Mouse (Mus musculus): ENCODE data around the gene Sik1. TPM values are rescaled to one million over a fixed set of nuclear protein-coding genes. Genes with fewer than 3 reads are reported as not detected.

Sik1 gene
- total RNA-seq, 2 experiments from 2014 or later = 74.3 to 79.7 TPM

DNA sequence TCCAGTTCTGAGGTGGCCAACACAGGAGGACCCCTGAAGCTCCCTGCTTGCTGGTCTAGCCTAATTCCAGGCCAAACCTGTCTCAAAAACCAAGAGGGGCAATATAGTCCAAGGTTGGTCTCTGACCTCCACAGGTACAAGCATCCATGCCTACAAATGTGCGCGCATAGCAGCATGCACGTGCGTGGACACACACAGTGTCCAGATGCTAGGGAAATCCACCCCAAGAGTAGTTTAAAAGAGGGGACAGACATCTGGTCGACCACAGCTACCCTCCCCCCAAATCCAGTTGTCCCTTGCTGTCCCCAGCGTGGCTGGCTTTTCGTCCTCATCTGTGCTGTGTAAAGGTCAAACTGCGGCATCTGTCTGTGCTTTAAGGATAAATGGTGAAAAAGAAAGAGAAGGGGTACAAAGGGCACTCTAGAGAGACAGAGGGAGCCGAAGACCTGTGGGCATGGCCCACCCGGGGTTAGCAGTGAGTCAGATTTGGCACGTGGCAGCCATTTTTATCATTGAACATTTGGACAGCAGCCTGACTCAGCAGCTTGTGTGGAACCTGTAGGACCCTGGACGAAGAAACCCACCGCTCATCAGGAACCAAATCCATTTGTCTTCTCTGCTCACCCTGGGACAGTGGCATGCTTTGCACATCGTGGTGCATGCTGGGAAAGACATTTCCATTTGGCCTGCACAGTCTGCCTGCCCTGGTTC, 23.6 kb downstream of the Sik1 start:
- DNase-seq = no peak

- no peak for DNase-seq
These were observed 24.3 kb downstream of the Sik1 start for GRCm38 (mm10) chr17:31831097-31831865.

GRCm38 (mm10) chr17:31830506-31831075, 25.0 kb downstream of the Sik1 start:
- no peak for DNase-seq

DNA sequence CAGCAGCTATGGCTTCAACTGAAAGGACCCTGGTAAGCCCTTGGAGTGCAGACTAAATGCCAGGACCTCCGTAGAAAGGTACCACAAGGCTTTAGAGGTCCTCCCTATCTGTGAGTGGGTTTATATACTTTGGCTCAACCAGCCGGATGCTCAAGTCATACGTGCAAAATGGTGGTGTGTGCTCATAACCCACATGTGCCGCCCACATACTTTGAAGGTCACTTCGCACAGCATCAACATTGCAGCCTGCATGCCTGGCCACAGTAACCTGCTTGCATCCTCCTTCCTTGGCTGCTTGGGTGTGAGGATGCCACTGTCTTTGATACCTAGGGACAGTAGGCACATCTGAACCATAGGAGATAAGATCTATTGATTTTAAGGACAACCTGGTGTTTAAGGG, 26.7 kb downstream of the Sik1 start:
- no peak for DNase-seq

DNA sequence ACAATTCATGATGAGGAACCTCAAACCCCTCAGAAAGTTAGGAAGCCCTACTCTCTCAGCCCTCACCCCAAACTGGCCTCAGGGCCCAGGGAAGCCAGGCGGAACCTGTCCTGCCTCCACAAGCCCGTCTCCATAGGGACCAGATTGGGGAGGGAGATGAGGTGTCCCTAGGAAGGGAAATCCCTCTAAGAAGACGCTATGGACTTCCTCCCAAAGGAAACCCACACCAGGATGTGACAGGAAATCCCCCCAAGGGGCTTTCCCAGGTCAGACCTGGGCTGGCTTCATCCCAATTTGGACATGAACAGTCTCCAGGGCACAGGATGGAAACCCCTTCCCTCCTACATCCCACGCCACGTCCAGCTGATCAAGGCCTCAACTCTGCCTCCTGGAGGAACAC, 27.5 kb downstream of the Sik1 start:
- peak; percentile 58 for DNase-seq

- DNase-seq = peak; percentile 94
These were observed 28.4 kb downstream of the Sik1 start for GRCm38 (mm10) chr17:31827206-31827605.

DNA sequence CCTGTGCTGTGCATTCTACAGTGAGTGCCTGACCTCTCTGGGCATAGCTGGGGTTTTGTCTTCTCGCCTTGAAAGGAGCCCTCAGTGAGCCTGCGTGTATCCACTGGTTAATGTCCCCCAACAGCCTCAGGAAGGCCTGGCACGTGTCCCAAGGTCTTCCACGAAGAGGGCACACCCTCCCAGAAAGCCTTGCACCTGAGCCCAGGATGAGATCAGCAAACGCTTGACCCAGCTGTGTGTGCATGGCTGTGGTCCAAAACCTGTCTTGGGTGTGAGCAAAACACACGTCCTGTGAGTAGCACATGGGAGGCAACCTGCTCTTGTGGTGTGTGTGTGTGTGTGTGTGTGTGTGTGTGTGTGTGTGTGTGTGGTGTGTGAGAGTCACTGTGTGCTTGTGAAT, 28.9 kb downstream of the Sik1 start:
- DNase-seq = peak; percentile 80

GRCm38 (mm10) chr17:31825678-31826077, 29.9 kb downstream of the Sik1 start:
- no peak for DNase-seq

DNA sequence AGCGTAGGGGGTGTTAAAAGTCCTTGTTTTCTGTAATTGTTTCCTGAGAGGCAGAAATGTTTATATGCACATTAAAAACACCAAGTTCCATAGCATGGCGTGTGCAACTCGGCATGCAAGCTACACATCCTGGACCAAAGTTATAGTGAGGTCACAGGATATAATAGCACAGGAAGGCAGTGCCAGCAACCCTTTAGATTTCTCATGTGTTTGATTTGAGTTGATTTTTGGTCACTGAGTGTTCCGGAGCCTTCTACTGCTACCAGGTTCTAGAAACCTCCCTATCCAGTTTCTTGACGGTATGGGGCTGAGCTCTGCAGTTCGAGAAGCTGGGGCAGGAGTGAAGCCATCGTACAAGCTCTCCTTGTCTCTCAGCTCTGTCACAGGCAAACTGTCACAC, 30.8 kb downstream of the Sik1 start:
- no peak for DNase-seq

DNA sequence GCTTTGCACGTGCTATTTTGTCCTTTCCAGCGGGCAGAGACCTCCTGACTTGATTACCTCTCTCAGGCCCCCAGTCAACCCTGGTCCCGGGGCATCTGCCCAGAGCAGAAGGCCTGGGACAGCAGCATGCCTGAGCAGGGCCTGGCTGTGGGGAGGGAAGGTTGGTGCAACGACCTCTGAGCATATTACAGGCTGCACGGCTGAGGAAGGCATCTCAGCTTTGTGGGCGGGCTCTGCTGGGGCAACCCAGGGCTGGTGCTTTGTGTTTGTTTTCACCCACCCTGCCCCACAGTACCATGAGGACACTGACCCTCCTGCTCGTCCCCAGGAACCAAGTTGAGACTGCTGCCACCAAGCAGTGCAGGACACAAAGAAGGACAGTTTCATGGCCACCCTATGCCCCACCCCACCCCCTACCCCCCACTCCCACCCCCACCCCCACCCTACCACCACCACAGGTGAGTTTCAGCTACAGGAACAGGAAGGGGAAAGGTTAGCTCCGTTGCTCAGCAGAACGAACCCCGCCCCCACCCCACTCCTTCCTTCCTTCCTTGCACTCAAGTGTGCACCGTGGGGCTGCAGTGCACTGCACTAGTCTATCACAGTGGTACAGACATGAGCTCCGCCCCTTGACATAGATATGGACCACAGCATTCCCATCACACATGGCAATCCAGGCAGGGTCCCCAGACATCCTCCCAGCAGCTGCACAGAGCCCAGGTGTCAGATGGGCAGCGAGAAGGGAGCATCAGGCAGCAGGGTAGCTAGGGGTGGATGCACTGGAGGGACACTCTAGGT, 34.3 kb downstream of the Sik1 start:
- DNase-seq = no peak

DNA sequence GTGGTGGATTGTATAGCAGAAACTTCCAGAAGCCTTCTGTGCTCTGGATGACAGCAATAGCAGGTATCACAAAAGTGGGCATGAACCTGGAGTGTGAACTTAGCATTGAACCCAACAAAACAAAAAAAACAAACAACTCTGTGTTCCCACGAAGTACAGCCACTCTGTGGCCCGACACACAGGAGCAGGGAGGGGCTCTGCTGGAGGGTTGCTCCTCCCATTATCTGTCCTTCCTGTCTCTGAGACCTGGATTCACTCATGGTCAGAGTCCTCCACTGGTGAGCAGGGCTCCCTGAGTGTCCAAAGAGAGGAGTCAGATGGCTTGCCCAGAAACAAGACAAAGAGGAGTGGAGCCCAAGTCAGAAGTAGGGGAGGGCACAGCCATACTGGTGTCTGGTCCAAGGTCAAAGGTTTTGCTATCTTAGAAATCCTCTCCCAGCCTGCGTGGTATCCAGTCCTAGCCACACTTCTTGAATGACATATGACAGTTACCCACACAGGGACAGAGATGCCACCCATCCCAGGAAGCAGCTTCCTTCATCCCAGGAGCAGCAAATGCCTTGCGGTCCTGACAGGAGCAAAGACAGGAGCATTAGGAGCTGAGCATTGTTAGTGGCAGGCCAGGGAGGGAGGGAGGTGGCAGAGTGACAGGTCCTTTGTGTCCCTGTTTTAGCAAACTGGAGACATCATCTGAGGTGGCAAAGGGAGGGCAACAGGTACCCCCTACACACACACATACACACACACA, 35.3 kb downstream of the Sik1 start:
- no peak for DNase-seq

DNA sequence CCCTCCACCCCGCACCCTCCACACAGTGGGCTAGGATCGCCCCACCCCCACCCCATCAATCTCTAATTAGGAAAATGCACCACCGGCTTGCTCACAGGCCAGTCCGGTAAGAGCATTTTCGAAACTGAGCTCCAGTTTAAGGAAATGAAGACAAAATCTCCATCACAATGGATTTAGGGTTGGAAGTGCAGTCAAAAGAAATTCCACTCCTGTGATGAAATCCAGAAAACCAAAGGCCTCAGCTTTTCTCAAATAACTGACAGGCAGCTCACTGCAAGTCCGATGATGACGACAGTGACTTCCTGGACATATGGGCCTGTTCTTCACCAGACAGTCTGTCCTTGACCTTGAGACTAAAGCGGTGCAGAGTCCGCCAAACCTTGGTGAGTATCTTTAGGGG, 36.2 kb downstream of the Sik1 start:
- DNase-seq = no peak

DNA sequence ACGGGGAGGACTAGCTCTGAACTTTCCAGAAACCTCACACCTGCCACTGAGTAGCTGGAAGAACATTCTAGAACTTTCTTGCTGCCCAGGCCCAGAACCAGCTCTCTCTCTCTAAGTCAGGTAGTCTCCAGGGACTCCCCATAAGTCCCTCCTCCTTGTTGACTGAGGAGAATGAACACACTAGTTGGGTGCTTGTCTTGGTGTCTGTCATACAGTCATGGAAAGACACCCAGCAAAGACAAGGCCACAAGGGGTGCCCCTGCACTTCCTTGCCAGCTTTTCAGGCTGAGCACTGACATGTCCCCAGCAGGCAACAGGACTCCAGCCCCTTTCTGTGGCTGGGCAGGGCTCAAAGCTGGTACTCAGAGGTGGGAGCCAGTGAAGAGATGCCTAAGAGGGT, 37.8 kb downstream of the Sik1 start:
- no peak for DNase-seq

- DNase-seq = no peak
These were observed 38.4 kb downstream of the Sik1 start for GRCm38 (mm10) chr17:31817203-31817602.

GRCm38 (mm10) chr17:31814848-31815247, 40.8 kb downstream of the Sik1 start:
- DNase-seq = no peak

DNA sequence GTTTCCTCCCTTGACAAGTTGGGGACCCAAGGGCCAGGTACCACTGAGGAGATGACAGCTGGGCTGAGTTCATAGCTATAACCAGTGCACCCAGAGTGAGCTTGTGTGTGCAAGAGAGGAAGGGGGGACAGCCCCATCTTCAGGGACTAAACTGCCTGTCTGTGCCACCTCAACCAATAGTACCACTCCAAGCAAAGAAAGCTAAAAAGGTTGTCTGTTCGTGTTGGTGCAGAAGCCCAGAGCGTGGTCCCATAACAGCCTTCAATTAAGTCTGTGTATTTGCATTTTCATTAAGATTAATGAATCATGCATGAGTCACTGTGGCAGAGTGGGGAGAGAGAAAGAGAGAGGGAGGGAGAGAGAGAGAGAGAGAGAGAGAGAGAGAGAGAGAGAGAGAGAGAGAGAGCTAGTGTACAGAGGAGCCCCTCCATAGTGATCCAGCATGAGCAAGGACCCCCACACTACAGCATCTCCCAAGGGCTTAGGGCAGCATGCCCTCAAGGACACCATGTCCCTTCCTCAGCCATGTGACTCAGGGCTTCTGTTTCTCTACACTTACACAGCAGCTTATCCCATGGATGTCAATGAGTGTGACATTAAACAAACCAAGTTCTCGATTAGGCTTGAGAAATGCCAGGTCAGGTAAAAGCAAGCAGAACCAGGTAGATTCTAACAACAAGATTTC, 41.5 kb downstream of the Sik1 start:
- no peak for DNase-seq

DNA sequence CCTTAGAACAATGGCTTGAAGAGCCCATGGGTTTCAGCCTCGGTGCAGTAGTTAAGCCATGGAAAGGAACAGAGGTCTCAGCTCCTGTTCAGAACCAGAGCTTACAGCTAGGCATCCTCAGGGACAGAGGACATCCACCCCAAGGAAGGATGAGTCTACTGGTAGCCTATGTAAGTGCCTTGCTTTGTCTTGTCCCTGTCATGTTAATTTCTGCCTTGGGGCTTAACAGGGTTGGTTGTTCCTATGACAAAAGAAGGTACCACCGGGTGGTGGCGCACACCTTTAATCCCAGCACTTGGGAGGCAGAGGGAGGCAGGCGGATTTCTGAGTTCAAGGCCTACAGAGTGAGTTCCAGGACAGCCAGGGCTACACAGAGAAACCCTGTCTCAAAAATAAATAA, 44.3 kb downstream of the Sik1 start:
- DNase-seq = no peak

GRCm38 (mm10) chr17:31809894-31810293, 45.7 kb downstream of the Sik1 start:
- DNase-seq = no peak

DNA sequence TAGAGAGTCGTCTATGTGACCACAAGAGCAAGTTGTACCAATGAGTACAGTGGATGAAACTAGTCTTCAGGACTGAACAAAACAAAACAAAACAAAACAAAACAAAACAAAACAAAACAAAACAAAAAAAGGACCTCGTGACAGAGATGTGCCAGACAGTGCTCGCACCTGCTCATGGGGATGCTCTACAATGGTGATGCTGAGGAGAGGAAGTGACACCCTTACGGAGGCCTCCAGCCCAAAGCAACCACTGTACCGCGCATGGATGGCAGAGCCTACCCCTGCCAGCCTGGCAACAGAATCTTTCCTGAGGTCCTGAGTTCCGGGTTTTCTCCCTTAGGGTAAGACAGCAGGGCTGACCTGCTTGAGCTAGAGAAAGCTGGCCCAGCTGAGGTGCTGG, 46.5 kb downstream of the Sik1 start:
- no peak for DNase-seq

- no peak for DNase-seq
These were observed 47.3 kb downstream of the Sik1 start for GRCm38 (mm10) chr17:31808082-31808875.

DNA sequence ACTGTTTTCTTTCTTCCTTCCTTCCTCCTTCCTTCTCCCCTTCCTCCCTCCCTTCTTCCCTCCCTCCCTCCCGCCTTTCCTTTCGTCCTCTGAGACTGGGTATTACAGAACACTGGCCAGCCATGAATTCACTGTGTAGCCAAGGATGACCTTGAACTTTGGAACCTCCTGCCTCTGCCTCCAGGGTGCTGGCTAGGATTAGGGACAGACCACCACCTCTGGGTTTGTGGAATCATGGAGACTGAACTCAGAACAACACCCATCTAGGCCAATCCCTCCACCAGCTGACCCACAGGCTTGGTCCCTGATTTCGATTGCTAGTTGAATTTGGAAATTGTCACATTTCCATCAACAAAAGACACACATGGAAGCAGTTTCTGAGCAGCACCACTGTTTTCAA, 49.1 kb downstream of the Sik1 start:
- no peak for DNase-seq

Data from heart, postnatal 4 days (tissue).